Mouse (Mus musculus) neural tube, embryonic 14.5 days (tissue): ENCODE results near the gene Myh9. TPM values are rescaled to one million over a fixed set of nuclear protein-coding genes. Genes with fewer than 3 reads are reported as not detected.

Experiments
- ATAC-seq: fragments of 200-750 bp; cut with Nextera tagmentation; 2 replicates; pipeline ENCODE4 v1.8.0; 2017; ENCODE audit warnings: low read depth, mild to moderate bottlenecking, moderate TSS enrichment, moderate library complexity
- H3K27ac ChIP-seq: fragments of 300-500 bp; sonication (generic); 2 replicates; pipeline ENCODE4 v1.5.1; 2014; ENCODE audit warnings: low read depth, mild to moderate bottlenecking, control low read depth, low read length, moderate library complexity, mixed read lengths
- H3K27me3 ChIP-seq: fragments of 300-500 bp; sonication (generic); 2 replicates; pipeline ENCODE4 v1.6.1; 2014; ENCODE audit warnings: low read length; ENCODE audit not compliant: control insufficient read depth, insufficient read depth
- H3K36me3 ChIP-seq: fragments of 300-500 bp; sonication (generic); 2 replicates; pipeline ENCODE4 v1.6.1; 2014; ENCODE audit warnings: low read length, mixed read lengths; ENCODE audit not compliant: control insufficient read depth, insufficient read depth
- H3K4me1 ChIP-seq: fragments of 300-500 bp; sonication (generic); 2 replicates; pipeline ENCODE4 v1.6.1; 2014; ENCODE audit warnings: low read length; ENCODE audit not compliant: control insufficient read depth, insufficient read depth
- H3K4me2 ChIP-seq: fragments of 300-500 bp; sonication (generic); 2 replicates; pipeline ENCODE4 v1.6.1; 2014; ENCODE audit warnings: mild to moderate bottlenecking, low read depth, low read length, control low read depth
- H3K4me3 ChIP-seq: fragments of 300-500 bp; sonication (generic); 2 replicates; pipeline ENCODE4 v1.5.1; 2014; ENCODE audit warnings: low read depth, low read length, control low read depth, mixed read lengths
- H3K9ac ChIP-seq: fragments of 300-500 bp; sonication (generic); replicated peaks from 2 replicates; pipeline ENCODE4 v1.6.1; 2014; ENCODE audit warnings: low read depth, mild to moderate bottlenecking, control low read depth, low read length, mixed read lengths
- H3K9me3 ChIP-seq: fragments of 300-500 bp; sonication (generic); 2 replicates; pipeline ENCODE4 v1.6.1; 2016; ENCODE audit warnings: low read length; ENCODE audit not compliant: control insufficient read depth
- WGBS: fragments of 180-500 bp; shearing (Covaris S2); extraction: QIAGEN DNeasy Blood & Tissue Kit; methylation state at CpG from one replicate; pipeline ENCODE4 v1.1.7; 2014; 5-methylcytosine and 5-hydroxymethylcytosine counted together
- polyA plus RNA-seq: library from polyadenylated mRNA; unstranded; fragments of >200 nt; fragmentation: Nextera tagmentation; extraction: Ambion mirVana; gene quantifications from 2 replicates; pipeline ENCODE4 v1.2.1, GENCODE M21; 2014

Myh9 gene
- polyA plus RNA-seq, 1 experiment from 2014 or later, result 9.5 TPM

DNA sequence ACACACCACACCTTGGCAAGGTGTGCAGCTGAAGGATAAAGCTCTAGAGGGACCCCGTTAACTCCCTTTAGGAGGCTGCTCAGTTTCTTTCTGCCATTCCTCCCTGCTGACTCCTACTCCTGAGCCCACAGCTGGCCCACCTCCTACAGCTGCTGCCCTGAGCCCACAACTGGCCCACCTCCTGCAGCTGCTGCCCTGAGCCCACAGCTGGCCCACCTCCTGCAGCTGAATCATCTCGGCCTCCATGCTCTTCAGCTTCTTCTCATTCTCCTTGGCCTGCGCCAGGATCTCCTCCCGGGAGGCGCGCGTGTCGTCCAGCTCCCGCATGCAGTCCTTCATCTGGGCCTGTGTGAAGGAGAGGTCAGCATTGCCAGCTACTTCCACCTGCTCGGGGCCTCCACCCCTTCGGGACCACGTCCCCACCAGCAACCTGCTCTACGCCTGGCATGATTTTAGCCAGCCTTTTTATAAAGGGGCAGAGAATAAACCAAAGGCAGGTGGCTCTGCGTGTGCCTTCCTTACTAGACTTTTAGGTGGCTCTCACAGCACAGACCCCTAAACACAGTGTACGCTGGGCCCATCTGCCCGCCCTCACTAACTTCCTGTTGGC lies 76.4 kb downstream of the Myh9 start:
- Histone ChIP-seq H3K4me1 (no peaks in the 10 kb centered on the region), H3K27ac (no peak overlapping the region), H3K27me3 (no peaks in the 10 kb centered on the region), H3K9ac (no peak overlapping the region), H3K9me3 (no peaks in the 10 kb centered on the region), H3K4me3 (no peak overlapping the region), H3K4me2 (no peak overlapping the region), H3K36me3 (peaks cover 63% of the 10 kb centered on the region)
- 94% methylated on average over 16 of the region's 16 CpGs for WGBS
- ATAC-seq, result no peak

DNA sequence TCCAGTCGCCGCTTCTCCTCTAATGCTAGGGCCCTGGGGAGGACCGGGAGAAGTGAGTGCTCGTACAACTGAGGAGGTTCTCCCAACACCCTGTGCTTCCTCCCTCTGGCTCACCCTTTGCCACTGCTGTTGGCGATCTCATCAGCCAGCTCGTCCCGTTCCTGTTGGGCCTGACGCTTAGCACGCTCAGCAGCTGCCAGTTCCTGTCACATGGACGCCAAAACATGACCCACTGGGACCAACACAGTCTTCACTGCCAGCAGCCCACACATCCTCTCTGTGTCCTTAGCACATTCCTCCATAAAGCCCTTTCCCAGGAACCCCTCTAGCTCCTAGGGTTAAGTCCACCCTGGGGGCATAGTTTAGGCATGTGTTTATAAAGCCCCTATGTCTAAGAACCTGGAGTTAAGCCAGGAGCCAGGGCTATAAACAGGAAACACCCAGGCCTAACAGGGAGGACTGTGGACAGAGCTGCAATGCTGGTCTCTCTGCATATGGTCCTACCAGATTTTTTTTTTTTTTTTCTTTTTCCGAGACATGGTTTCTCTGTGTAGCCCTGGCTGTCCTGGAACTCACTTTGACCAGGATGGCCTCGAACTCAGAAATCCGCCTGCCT lies 77.5 kb downstream of the Myh9 start:
- WGBS, result 80% methylated on average over 13 of the region's 13 CpGs

DNA sequence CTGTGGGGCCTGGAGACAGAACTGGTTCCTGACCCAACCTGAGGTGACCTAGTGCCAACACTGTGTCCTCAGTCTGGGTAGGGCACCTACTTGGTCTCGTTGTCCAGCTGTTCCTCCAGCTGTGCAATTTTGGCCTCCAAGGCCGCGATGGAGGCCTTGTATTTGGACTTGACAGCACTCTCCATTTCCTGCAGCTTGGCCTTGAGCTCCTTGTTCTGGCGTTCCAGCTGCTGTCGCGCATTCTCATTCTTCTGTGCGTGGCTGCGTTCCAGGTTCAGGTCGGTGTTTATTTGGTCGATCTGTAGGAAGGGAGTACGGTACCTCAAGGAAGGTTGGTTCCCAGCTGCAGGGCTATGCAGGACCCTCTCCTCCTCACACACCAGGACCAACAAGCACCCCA lies 78.3 kb downstream of the Myh9 start:
- 87% methylated on average over 11 of the region's 11 CpGs for WGBS
- H3K4me3 ChIP-seq, result no peak overlapping the region
- H3K36me3 ChIP-seq, result peaks cover 45% of the 10 kb centered on the region
- H3K4me1 ChIP-seq, result no peaks in the 10 kb centered on the region
- H3K4me2 ChIP-seq, result no peak overlapping the region
- no peak overlapping the region for H3K9ac ChIP-seq
- no peak overlapping the region for H3K27ac ChIP-seq
- no peaks in the 10 kb centered on the region for H3K9me3 ChIP-seq
- ATAC-seq, result no peak
- no peaks in the 10 kb centered on the region for H3K27me3 ChIP-seq

More for the DNA sequence above, 77.5 kb downstream of the Myh9 start:
- Histone ChIP-seq H3K4me1 (no peaks in the 10 kb centered on the region), H3K4me3 (no peak overlapping the region), H3K36me3 (peaks cover 53% of the 10 kb centered on the region), H3K9me3 (no peaks in the 10 kb centered on the region), H3K27me3 (no peaks in the 10 kb centered on the region), H3K9ac (no peak overlapping the region), H3K27ac (no peak overlapping the region), H3K4me2 (no peak overlapping the region)
- ATAC-seq, result no peak

DNA sequence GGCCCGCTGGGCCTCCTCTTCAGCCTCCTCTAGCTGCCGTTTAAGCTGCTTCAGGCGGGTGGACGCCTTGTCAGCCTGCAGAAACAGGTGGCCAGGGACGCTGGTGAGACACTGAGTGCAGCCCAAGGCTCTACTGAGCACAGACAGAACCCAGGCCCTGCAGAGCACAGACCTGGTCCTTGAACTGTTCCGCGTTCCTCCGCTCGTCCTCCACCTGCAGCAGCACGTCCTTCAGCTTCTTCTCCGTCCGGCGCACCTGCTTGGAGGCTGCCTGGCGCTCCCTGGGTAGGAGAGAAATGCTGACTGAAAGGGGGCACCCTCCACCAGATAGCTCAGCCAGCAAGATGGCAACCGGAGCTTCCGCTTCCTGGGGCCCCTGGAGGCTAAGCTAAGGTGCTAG lies 78.9 kb downstream of the Myh9 start:
- H3K4me3 ChIP-seq, result no peak overlapping the region
- no peak overlapping the region for H3K27ac ChIP-seq
- H3K36me3 ChIP-seq, result peaks cover 39% of the 10 kb centered on the region
- WGBS, result 92% methylated on average over 16 of the region's 16 CpGs
- no peak overlapping the region for H3K9ac ChIP-seq
- H3K4me2 ChIP-seq, result no peak overlapping the region
- no peaks in the 10 kb centered on the region for H3K9me3 ChIP-seq
- no peak for ATAC-seq
- no peaks in the 10 kb centered on the region for H3K27me3 ChIP-seq
- H3K4me1 ChIP-seq, result no peaks in the 10 kb centered on the region

DNA sequence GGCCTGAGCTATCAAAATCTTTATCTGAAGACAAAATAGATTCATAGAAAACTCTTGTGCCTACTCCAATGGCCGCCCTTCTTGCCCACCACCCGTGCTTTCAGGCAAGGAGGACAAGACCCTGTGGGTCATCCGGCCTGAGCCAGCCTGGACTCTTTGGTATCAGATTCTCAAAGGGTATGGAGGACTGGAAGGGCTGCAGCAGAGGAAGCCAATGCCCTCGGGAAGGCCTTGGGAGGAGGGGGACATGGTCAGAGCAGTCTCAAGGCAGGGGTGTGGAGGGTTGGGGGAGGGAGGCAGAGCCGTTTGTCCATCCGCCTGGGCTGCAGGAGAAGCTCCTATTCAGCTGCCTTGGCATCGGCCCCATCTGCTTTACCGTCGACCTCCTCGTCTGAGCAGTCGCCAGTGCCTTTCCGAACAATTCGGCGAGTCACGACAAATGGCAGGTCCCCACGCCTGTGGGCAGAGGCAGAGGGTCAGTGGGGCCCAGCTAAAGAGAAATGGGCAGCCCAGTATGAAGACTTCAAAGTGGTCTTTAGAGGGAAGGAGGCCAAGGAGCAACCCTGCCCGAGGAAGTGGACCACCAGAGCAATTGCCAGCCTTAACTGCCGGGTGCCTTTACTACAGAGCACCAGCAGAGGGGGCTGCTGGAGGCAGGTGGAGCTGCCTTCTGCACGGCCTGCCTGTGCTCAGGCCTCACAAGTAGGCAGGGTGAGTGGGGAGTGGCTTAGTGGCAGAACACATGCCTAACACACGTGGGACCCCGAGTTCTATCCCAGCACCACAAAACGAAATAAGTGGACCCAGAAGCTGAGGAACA lies 80.2 kb downstream of the Myh9 start:
- Histone ChIP-seq H3K4me1 (no peaks in the 10 kb centered on the region), H3K36me3 (peaks cover 38% of the 10 kb centered on the region), H3K9ac (no peak overlapping the region), H3K27ac (no peak overlapping the region), H3K4me3 (no peak overlapping the region), H3K9me3 (no peaks in the 10 kb centered on the region), H3K4me2 (no peak overlapping the region), H3K27me3 (no peaks in the 10 kb centered on the region)
- WGBS, result 77% methylated on average over 22 of the region's 22 CpGs
- ATAC-seq, result no peak

DNA sequence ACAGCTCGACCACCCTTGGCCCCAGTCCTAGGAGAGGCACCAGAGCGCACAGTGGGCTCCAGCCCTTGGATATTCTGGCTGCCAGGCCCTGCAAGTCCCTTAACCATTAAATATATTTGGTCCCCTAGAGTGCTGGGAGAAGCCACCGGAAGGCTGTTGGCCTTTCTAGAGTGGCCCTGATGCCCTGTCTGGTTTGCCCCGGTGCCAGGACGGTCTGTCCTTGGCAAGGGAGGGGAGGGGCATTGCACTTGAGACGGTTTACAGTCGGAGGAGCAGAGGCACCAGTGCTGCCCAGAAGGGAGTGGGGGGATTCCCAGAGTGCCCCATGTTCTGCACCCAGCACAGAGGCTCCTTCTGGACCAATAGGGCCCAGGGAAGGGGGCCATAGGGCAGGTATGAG lies 80.9 kb downstream of the Myh9 start:
- no peak overlapping the region for H3K4me3 ChIP-seq
- H3K36me3 ChIP-seq, result peaks cover 35% of the 10 kb centered on the region
- WGBS, result 97% methylated on average over 7 of the region's 7 CpGs
- ATAC-seq, result no peak
- H3K9me3 ChIP-seq, result no peaks in the 10 kb centered on the region
- no peaks in the 10 kb centered on the region for H3K4me1 ChIP-seq
- no peak overlapping the region for H3K27ac ChIP-seq
- H3K9ac ChIP-seq, result no peak overlapping the region
- no peaks in the 10 kb centered on the region for H3K27me3 ChIP-seq
- H3K4me2 ChIP-seq, result no peak overlapping the region

DNA sequence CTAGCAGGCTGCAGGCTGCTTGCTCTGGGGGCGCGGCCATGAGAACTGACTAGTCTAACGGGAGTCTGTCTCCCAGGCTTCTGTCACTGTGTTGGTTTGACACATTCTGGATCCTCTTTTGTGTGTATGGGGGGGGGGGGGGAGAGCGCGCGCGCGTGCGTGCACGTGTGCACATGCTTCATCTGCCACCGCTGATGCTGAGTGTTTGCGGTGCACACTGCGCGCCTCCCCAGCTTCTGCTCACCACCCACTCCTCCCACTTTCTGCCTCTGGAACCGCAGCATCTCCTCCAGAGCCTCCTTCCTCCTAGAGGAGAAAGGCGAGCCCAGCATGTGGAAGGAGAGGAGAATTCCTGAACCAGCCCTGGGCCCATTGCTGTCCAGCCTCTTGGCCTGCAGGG lies 81.9 kb downstream of the Myh9 start:
- Histone ChIP-seq H3K4me1 (no peaks in the 10 kb centered on the region), H3K36me3 (peaks cover 28% of the 10 kb centered on the region), H3K27me3 (no peaks in the 10 kb centered on the region), H3K9ac (no peak overlapping the region), H3K4me3 (no peak overlapping the region), H3K9me3 (no peaks in the 10 kb centered on the region), H3K27ac (no peak overlapping the region), H3K4me2 (no peak overlapping the region)
- 96% methylated on average over 16 of the region's 16 CpGs for WGBS
- ATAC-seq, result no peak

DNA sequence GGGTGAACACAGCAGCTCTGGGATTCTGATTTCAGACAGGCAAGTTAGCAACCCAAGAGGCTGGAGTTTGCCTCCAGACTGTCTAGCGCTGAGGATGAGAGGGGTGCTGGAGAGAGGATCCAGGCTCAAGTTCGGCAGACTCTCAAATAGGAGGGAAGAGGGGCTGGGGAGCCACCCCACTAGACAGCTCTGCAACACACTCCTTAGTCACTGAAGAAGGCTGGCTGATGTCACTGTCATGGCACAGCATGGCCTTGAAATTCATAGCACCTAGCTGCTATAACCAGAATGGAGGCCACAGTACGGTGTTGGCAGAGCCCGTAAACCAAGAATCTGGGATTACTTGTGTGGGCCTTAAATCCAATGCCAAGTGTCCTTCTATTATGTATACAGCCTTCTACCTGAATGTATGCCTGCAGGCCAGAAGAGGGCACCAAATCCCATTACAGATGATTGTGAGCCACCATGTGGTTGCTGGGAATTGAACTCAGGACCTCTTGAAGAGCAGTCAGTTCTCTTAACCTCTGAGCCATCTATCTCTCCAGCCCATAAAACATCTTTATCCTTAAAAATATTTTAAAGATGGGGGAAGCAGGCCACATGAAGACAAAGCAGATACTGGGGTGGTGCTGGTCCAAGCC lies 84.3 kb downstream of the Myh9 start:
- H3K27ac ChIP-seq, result no peak overlapping the region
- no peaks in the 10 kb centered on the region for H3K4me1 ChIP-seq
- H3K36me3 ChIP-seq, result peaks cover 7% of the 10 kb centered on the region; the same call in 1 of the 2 replicates
- no peak for ATAC-seq
- H3K9ac ChIP-seq, result no peak overlapping the region
- no peak overlapping the region for H3K4me3 ChIP-seq
- H3K27me3 ChIP-seq, result no peaks in the 10 kb centered on the region
- H3K4me2 ChIP-seq, result no peak overlapping the region
- no peaks in the 10 kb centered on the region for H3K9me3 ChIP-seq
- 85% methylated on average over 4 of the region's 4 CpGs for WGBS

DNA sequence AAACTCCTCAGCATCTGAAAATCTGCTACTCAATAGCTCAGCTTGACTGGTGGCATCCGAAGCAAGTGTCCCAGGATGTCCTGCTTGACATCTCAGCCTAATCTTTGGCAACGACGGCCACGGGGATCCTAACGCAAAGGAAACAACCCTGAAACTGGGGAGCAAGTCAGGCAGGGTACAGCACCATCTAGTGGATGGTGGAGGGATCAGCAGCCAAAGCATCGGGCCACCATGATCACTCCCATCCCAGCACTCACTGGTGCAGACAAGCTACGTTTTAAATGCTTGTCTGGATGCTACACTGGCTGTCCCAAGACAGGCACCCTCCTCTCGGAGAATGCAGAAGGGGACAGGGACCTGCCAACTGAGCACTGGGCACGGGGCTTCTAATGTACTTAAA lies 85.1 kb downstream of the Myh9 start, which contains the start of gene Apol8:
Gene Apol8 (minus strand): TSS at position 156 of the 400 bp plus-strand sequence.
- Histone ChIP-seq H3K27me3 (no peaks in the 10 kb centered on the region), H3K36me3 (peaks cover 7% of the 10 kb centered on the region; the same call in 1 of the 2 replicates), H3K9ac (no peak within 1 kb of the TSS), H3K9me3 (no peaks in the 10 kb centered on the region), H3K4me3 (no peak within 1 kb of the TSS), H3K27ac (no peak within 1 kb of the TSS), H3K4me2 (no peak within 1 kb of the TSS), H3K4me1 (no peaks in the 10 kb centered on the region)
- ATAC-seq, result no peak
- WGBS, result 8% methylated on average over 9 of the region's 9 CpGs
